1 mouse cellular context compared by ENCODE assay signal in genomic region chr16:33736746-33737145, GRCm38 (mm10).
TF ChIP-seq lines count a peak whose summit lies in the region.

No protein-coding gene starts in this region.

TF ChIP-seq in MEL, 35 proteins besides CTCF, POLR2A, EP300 and RAD21 (continued from another document):
- TF ChIP-seq MAZ (IDR thresholded peaks at IDR 0.05; ENCODE audit: low read depth, low read length) (no peak), E2F4 (IDR thresholded peaks at IDR 0.05; ENCODE audit: borderline replicate concordance, low read depth, low read length) (no peak), MAFK (IDR thresholded peaks at IDR 0.05; ENCODE audit: borderline replicate concordance, low read depth, low read length) (no peak), KAT2A (conservative IDR thresholded peaks at IDR 0.05; ENCODE audit: low read depth, low read length) (no peak), USF1 (IDR thresholded peaks at IDR 0.05; ENCODE audit: low read depth, low read length) (peak; percentile 40; the same call in 1 of the 2 replicates), ZNF384 (IDR thresholded peaks at IDR 0.05; ENCODE audit: low read depth, low read length) (no peak), ZC3H11A (IDR thresholded peaks at IDR 0.05; ENCODE audit: low read depth, low read length) (no peak)
